Mouse (Mus musculus) E14TG2a.4 (cell line): ENCODE results near the gene Polr2f.

Experiments used
- CTCF ChIP-seq: conservative IDR thresholded peaks from 2 replicates; pipeline ENCODE4 v1.5.1; 2014; ENCODE audit warnings: low read length
- NANOG ChIP-seq: IDR thresholded peaks from 2 replicates; pipeline ENCODE4 v1.6.1; 2014; ENCODE audit warnings: borderline replicate concordance, low read length, mixed read lengths
- POU5F1 ChIP-seq: IDR thresholded peaks from 2 replicates; pipeline ENCODE4 v1.6.1; 2014; ENCODE audit warnings: low read length, borderline replicate concordance

- no peak for TF ChIP-seq CTCF
- no peak for TF ChIP-seq POU5F1
- TF ChIP-seq NANOG: no peak
These were observed 44.4 kb downstream of the Polr2f start for GRCm38 (mm10) chr15:79185213-79185612.
